Mouse (Mus musculus) CD8-positive naive resting alpha-beta T cell, adult 2 months (primary cell): ENCODE measurements around the gene Btbd8.

ENCODE experiments used
- DNase-seq, 2 experiments: peaks; one replicate each; pipeline ENCODE4 v3.0.0; 2022; ENCODE audit warnings: low read depth in 2 of 2, low spot score in 2 of 2

Gene Btbd8

DNA sequence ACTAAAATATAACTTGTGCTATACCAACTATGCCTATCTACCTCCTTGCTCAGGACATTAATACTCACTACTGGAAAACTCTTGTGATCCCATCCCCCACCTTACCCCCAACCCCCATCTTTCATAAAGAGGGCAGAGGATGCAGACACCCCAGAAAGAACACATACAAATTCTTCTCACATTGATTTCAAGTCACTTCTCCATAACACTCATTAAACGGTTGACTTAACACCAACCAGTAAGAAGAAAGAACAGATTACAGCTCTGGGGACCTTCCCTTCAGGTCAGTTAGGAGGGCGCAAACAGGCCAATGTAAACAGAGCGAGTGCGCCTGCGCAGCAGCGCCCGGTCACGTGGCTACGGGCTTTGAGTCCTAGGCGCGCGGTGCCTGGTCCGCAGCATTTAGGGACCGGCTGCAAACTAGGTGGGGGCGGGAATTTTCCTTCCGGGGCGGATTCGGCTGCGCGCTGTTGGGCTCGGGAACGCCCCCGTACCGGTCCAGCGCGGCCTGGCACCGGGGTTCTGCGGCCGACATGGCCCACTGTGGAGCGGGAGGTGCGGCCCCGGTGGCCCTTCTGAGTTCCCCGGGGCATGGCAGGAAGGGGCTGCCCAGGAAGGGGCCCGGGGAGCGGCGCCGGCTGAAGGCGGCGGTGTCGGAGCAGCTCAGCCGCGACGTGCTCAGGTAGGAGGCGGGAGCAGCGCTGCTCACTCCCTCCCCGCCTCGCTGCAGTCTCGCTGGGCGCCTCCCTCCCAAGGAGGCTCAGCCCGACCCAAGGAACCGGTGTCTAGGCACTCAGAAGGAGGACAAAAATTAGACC lies at the start of gene Btbd8:
Btbd8 (plus strand) TSS at position 534 of the 818 bp plus-strand sequence.
- DNase-seq: peak; percentile 88 to 90

DNA sequence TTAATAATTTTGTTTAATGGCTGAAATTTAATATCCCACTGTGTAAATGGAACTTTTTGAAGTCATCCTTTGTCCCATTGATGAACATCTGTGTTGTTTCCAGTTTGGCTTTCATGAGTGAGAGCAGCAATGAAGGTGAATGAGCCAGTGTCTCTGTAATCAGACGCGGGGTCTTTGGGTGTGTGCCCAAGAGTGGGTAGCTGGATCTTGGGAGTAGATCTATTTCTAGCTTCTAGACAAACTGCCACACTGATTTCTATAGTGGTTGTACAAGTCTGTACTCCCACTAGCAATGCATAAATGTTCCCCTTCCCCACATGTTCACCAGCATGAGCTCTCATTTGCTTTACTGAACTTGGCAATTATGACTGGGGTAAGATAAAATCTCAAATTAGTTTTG lies 48.4 kb upstream of the Btbd8 start:
- no peak for DNase-seq

DNA sequence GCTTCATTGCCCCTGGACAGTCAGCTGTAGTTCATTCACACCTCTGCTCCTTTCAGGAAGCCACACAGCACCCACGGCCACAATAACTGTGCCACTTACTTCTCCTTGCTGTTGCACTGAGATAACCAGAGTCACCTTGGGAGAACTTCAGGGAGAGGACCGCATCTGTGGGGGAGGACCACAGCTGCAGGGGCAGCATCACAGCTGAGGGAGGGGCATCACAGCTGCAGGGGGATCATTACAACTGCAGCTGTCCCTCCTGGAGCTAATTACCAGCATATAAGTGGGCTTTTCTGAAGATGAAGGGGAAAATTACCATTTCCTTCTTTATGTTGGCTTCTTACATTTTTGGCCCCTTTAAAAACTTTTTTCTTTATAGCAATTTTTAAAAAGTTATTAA lies 43.4 kb upstream of the Btbd8 start:
- no peak for DNase-seq

DNA sequence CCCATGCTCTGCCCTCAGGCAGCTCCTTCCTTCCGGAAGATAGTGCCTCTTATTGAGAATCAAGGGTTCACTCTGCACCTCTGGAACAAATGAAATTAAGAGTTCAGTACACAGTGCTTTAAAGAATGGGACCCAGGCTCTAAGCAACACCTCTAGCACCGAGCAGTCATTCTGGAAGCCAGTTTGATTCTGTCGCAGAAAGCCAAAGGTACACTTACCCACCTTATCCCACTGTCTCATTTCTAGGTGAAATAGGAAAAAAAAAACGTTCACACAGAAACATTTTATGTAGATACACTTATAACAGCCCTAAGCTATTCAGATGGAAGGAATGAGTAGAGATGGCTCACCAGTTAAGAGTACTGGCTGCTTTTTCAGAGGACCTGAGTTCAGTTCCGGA lies 35.4 kb upstream of the Btbd8 start, which contains the start of gene Ephx4:
Ephx4 (plus strand) TSS at position 301 of the 400 bp plus-strand sequence.
- DNase-seq: no peak

DNA sequence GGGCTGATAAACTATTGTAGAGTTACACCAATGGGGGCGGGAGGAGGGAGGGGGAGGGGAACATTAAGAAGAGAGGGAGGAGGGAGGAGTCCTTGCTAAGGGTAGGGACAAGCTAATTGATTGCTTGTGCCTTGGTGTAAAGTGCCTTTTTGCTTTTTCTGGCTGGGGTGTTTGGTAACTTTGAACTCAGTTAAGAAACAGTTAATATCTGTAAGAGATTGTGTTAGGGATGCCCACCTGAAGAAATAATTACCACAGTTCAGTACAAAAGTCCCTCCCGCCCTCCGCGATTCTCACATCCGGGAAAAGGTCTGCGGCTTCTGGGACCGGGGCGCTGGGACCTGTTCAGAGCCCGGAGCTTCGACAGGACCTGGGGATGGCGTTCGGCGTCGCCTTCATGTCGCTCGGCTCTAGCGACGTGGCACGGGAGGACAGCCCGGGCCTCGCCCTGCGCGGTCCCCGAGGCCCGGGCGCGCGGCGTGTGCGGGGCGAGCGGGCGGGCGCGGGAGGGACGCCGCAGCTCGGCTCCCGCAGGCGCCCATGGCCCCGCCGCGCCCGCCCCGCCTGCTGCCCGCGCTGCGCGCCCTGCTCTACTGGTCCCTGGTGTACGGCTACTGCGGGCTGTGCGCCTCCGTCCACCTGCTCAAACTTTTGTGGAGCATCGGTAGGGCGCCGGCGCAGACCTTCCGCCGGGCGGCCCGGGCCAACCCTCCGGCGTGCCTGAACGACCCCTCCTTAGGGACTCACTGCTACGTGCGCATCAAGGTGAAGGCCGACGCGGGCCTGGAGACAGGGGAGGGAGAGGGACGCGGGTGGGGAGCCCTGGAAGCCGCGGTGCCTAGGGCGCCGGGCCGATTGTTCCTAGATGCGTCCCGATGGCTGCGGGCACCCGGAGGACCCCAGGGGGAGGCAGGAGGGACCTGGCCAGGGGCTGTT lies 34.5 kb upstream of the Btbd8 start:
- DNase-seq: peak in 1 of 2 experiments; percentile 5

DNA sequence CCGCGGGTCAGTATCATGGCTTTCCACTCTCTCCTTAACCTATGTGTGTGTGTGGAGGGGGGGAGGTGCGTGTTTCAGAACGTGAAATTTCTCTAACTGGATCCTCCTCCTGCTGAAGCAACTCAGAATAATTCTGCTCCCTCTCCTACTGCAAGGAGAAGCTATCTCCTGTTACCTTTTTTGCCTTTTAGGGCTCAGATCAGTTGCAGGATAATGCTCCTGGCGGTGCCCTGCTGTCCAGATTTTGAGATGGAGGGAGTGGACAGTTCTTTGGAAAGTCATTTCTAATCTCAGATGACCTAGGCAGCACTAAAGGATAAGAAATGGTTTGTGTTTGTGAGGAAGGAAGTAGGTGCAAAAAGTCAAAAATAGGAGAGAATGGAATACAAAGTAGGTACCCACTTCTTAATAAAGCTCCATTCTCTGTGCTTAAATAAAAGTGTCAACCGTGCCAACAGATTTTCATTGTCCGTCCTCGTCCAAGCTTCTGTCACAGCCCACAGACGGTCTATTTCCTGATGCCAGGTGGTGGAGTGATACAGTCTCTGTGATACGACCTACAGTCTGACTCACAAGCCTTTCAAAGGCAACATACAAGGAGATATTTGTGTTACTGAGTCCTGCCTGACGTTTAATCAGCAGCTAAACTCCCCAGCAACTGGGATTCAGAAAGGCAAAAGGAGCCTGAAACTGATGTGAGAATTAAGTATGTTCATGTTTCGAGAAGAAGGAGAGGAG lies 33.7 kb upstream of the Btbd8 start:
- DNase-seq: no peak

DNA sequence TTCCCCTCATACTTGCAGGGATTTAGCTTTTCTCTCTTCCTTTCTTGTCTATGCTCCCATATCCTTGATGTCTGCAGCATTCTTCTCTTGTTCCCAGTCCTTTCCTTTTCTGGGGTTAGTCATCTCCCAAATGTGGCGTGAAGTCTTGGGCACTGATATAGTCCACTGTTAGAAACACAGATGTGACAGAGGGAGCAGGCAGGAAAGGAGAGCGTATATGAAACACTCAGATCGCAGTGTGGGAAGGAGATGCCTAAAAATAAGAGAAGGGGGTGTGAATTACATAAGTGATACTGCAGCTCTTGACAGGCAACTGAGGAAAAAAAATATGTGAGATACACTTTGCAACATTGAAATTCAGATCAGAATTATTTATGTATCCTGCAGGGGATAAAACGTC lies 32.4 kb upstream of the Btbd8 start:
- no peak for DNase-seq

DNA sequence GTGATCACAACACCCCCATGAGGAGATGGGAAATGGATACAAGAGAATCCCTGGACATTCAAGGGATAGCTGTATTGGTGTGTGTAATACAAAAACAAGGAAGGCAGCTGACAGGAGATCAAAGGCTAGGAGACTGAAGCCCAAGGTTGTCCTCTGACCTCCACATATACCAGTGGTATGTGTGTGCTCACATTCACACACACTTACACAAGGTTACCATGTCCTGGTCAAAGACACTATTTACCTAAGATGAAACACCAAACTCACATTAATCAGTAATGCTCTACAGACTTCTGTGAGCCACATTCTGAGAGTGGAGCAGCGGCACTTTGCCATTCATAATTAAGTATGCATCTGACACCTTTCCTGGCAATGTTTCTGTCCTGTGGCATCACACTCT lies 27.5 kb upstream of the Btbd8 start:
- no peak for DNase-seq

DNA sequence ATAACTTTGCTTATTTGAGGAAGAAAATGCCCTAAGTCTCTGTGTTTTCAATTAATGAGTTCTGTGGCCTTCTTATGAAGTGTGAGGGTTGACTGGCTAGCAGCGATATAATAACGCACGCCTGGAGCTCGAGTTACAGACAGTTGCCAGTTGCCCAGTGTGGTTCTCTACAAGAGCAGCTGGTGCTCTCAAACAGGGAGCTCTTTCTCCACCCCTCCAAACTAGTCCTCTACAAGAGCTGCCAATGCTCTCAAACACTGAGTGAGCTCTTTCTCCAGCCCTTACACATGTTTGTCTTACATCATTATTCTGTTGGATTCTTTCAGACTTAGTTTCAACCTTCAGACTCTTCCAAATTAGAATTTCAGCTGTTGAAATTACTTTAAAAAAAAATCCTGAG lies 26.5 kb upstream of the Btbd8 start:
- DNase-seq: no peak

DNA sequence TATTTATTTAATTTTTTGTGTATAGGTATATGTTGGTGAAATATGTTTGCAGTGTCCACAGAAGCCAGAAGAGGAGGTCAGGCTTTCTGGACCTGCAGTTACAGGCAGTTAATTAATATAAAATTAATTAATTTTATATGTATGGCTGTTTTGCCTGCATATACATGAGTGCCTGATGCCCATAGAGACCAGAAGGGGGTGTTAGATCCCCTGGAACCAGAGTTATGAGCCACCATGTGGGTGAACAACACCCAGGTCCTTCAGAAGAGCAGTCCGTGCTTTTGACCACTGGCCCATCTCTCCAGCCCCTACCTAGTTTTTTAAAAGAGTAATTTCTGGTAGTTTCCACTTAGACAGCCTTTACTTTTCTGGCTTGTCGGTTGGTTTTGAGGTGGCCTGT lies 25.5 kb upstream of the Btbd8 start:
- DNase-seq: no peak

DNA sequence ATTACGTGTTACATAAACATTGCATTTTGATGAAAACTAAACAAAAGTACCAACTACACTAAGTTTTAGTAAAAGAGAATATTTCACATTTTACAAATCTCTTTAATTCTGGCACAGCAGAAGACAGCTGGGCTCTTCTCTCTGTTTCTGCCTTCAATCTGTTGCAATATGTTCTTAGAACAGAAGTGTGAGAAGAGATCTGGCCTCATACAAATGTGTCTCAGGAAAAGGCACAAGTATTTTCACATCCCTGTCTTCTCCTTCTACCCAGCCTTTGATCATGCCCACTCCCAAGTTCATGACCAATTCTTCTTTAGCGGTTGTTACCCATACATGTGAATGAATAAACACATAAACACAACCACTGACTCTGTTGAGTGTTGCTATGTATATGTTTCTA lies 22.7 kb upstream of the Btbd8 start:
- no peak for DNase-seq

DNA sequence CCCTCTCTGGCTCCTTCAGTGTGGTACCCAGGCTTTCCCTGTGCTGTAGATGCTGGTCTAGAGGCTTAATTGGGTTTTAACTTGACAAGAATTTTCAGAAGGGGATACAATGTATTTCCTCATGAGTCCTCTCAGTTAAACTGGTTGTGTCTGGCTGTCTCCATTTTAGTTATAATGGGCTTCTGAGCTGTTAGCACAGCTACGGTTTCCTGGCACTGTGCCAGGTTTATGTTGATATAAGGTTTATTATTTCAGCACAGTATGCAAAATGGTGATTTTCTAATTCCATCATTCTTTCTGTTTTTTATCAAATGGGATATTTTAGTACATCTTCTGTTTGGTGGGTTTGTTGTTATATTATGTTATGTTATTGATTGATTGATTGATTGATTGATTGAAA lies 16.1 kb upstream of the Btbd8 start:
- no peak for DNase-seq

DNA sequence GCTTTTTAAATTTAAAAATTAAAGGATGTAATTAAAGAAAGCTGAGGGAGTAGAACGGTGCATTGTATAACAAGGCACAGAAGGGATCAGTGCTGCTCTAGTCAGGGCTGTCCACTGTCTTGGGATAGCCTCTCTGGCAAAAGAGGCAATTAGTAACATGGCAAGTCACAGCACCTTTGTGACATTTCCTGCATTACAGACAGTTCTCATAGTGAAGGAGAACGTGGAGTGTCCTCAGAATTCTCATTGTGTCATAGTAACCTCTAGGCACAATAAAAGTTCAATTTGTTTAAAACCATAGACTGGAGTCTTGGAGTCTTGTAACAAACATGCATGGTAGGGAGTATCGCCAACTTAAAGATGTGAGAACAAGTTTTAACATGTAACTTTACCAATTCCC lies 6.5 kb upstream of the Btbd8 start, which contains the start of gene Lpcat2b:
Lpcat2b (plus strand) TSS at position 301 of the 400 bp plus-strand sequence.
- no peak for DNase-seq

DNA sequence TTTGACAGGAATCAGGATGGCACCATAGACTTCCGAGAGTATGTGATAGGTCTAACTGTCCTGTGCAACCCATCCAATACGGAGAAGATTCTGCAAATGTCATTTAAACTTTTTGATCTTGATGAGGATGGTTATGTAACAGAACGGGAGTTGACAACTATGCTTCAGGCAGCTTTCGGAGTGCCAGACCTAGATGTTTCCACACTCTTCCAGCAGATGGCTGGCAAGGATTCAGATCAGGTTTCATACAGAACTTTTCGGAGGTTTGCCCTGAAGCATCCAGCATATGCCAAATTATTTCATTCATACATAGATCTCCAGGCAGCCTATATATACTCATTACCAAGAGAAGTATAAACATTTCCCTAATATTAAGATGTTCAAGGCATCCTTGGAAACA lies 3.8 kb upstream of the Btbd8 start:
- DNase-seq: no peak

DNA sequence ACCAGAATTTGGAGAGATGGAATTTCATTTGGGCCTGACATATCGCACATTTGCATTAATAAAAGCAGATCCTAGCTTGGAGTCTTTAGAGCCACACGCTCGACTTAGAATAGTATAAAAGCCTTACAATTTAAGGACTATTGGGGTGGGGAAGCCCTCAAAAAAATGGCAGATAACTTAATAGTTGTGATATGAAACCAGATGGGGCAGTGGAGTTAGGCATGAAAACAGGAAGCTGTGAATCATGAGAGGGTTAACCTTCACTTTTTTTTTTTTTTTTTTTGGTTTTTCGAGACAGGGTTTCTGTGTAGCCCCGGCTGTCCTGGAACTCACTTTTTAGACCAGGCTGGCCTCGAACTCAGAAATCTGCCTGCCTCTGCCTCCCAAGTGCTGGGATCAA lies 1.6 kb upstream of the Btbd8 start:
- DNase-seq: no peak

DNA sequence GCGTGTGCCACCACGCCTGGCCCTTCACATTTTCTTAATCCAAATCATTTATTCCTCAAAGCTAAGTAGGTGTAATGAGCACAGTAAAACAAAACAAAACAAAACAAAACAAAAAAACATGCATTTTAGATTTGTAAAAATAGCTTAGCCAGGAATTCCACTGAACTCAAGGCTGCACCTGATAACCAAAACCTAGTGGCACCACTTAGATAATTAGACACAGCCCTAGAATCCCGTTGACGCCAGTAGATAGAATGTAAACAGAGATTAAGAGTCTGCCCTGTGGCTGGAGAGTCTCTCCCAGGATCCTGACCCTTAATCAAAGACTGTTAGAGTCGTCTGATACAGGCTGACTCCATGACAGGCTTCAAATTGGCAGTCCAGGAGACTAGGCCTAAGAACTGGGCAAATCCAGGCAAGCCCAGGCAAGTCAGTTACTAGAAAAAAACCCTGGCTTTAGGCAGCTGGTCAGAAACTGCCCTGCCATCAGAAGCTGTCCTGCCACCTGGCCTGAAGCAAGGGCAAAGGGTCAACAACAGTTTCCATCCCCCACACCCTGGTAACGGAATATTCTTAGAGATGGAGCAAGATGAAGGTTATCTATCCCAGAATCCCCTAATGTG lies 1.1 kb upstream of the Btbd8 start:
- DNase-seq: no peak

DNA sequence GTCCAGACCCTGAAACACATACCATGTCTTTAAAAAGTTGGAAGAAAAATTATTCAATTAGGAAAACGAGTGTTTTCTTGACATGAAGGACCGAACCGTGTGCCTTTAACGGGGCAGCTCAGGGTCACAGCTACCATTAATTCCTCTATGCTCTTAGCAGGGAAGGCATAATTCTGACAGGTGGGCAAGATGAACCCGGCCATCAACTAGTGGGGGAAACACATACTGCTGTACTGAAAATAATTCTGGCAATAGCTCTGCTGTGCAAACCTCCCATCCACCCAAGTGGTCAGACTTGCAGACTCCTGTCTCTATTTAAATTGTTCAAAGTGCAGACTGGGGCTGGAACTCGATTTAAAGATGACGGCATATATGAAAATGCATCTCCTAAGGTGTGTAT lies 556 bp downstream of the Btbd8 start:
- peak in 1 of 2 experiments; percentile 3 for DNase-seq

DNA sequence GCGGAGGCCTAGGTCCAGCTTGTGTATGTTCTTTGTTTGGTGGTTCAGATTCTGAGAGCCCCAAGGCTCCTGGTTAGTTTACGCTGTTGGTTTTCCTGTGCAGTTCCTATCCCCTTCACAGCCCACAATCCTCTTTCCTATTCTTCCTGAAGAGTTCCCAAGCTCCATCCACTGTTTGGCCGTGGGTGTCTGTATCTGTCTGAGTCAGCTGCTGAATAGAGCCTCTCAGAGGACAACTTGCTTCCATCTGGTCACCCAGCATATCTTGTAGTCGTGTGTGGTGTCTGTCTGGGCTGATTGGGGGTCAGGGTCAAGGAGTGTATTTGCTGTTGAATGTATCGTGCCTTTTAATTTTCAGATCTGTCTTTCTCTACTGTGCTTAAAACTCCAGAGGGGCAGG lies 4.1 kb downstream of the Btbd8 start:
- no peak for DNase-seq

DNA sequence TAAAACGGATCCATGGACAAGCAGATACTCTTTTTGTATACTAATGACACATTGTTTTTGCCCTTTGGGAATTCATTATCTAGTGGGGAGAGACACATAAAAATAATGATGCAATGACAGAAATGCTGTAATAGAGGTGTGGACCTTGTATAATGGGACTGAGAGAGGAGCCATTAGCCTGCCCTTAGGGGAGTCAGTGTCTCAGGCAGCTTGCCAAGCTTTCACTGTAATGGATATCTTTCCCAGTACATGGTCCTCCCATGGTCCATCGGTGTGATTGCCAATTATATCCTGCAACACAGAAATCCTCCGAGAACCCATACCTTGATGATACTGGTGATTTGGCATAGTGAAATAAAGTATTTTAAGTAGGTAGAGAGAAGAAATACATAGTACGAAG lies 6.5 kb downstream of the Btbd8 start:
- DNase-seq: no peak

DNA sequence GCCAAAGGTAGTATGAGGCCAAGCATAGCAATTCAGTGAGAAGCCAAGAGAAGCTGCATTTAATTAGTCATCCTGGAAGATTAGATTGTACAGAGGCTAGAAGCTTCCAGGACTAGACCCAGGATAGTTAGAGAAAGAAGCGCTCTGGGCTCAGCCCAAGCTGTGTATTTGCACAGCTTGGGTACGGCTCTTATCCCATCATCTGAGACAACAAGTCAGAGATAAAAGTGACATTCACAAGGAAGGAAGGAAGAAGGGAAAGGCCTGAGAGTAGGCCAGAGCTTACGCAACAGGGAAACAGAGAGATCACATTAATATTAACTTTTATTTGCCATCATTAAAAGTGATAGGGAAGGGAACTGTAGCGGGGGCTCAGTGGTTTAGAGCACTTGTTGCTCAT lies 10.2 kb downstream of the Btbd8 start:
- no peak for DNase-seq

DNA sequence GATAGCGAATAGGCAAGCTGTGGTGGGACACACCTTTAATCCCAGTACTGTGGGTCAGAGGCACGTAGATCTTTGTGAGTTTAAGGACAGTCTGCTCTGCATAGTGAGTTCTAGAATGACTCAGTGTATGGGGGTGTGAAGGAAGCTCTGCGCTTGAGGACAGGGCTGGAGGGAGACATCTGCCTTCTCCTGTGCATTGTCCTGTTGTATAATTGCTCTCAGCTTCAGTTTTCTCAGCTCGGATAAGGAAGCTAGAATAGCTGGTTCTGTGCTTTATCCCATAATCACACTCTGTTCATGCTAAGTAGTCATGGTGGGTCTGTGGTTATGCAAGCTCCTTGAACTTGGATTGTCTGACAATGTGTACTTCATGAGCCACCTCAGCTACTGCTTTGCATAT lies 11.0 kb downstream of the Btbd8 start:
- DNase-seq: no peak
